Mouse (Mus musculus): ENCODE measurements around the gene Fgfrl1.
"Not testable (repeated sequence)": the region's sequence is repeated elsewhere in the genome, so short reads cannot be mapped to it uniquely, and the experiment has no call there.

Gene Fgfrl1

GRCm38 (mm10) chr5:108751258-108751657, 59.1 kb downstream of the Fgfrl1 start:
- not testable (repeated sequence) for DNase-seq (ENCODE audit: low spot score in 2 of 2)

Data from heart, adult 9 months (tissue).